Mouse (Mus musculus) testis, adult 2 months (tissue): ENCODE data around the gene Hoxb7. TPM values are rescaled to one million over a fixed set of nuclear protein-coding genes. Genes with fewer than 3 reads are reported as not detected.

Experiments
- H3K27ac ChIP-seq: fragments of 200-500 bp; 2 replicates; pipeline ENCODE4 v1.5.1; 2012; ENCODE audit warnings: low read depth, low read length; ENCODE audit not compliant: control insufficient read depth, insufficient read depth
- H3K27me3 ChIP-seq: fragments of 200-500 bp; 2 replicates; pipeline ENCODE4 v1.6.1; 2012; ENCODE audit warnings: mild to moderate bottlenecking, low read length, moderate library complexity; ENCODE audit not compliant: control insufficient read depth, insufficient read depth
- H3K36me3 ChIP-seq: fragments of 200-500 bp; 2 replicates; pipeline ENCODE4 v1.6.1; 2012; ENCODE audit warnings: mild to moderate bottlenecking, low read length; ENCODE audit not compliant: control insufficient read depth, insufficient read depth
- H3K4me1 ChIP-seq: fragments of 200-500 bp; 2 replicates; pipeline ENCODE4 v1.6.1; 2012; ENCODE audit warnings: low read length; ENCODE audit not compliant: control insufficient read depth, insufficient read depth
- H3K4me3 ChIP-seq: fragments of 200-500 bp; 2 replicates; pipeline ENCODE4 v1.5.1; 2012; ENCODE audit warnings: low read depth, mild to moderate bottlenecking, low read length, moderate library complexity, mixed read lengths; ENCODE audit not compliant: control insufficient read depth
- CTCF ChIP-seq: fragments of 200-500 bp; IDR thresholded peaks from 2 replicates; pipeline ENCODE4 v1.5.1; 2012; ENCODE audit warnings: low read depth, mild to moderate bottlenecking, inconsistent platforms, low read length, moderate library complexity; ENCODE audit not compliant: control insufficient read depth, insufficient read depth, insufficient replicate concordance
- POLR2A ChIP-seq: fragments of 200-500 bp; IDR thresholded peaks from 2 replicates; pipeline ENCODE4 v1.6.1; 2012; ENCODE audit warnings: low read depth, mild to moderate bottlenecking, inconsistent platforms, low read length, moderate library complexity; ENCODE audit not compliant: control insufficient read depth
- polyA plus RNA-seq: library from polyadenylated mRNA; depleted of rRNA; stranded (reverse); fragments of >200 nt; gene quantifications from 2 replicates; pipeline ENCODE4 v1.2.3, GENCODE M21; 2012

The Hoxb7 gene
- polyA plus RNA-seq, 1 experiment = not detected

- Histone ChIP-seq H3K4me3 (peak overlapping the region; percentile 38; the same call in 1 of the 2 replicates), H3K27ac (no peak overlapping the region), H3K36me3 (no peaks in the 10 kb centered on the region), H3K27me3 (peaks cover 21% of the 10 kb centered on the region), H3K4me1 (peaks cover 10% of the 10 kb centered on the region)
- TF ChIP-seq POLR2A (no peak), CTCF (no peak)
Observed at GRCm38 (mm10) chr11:96284041-96284749, 2.2 kb upstream of the Hoxb7 start.

GRCm38 (mm10) chr11:96284774-96285734, 1.4 kb upstream of the Hoxb7 start:
- peaks cover 17% of the 10 kb centered on the region for H3K27me3 ChIP-seq
- no peaks in the 10 kb centered on the region for H3K36me3 ChIP-seq
- no peak overlapping the region for H3K4me3 ChIP-seq
- H3K4me1 ChIP-seq = peaks cover 10% of the 10 kb centered on the region
- TF ChIP-seq POLR2A = no peak
- TF ChIP-seq CTCF = no peak
- H3K27ac ChIP-seq = no peak overlapping the region

- TF ChIP-seq POLR2A (no peak), CTCF (no peak)
- no peaks in the 10 kb centered on the region for H3K36me3 ChIP-seq
- H3K27me3 ChIP-seq = peaks cover 14% of the 10 kb centered on the region
- H3K4me1 ChIP-seq = peaks cover 11% of the 10 kb centered on the region
- peak overlapping the region; percentile 43 for H3K4me3 ChIP-seq
- no peak overlapping the region for H3K27ac ChIP-seq
Observed at GRCm38 (mm10) chr11:96286739-96287385, 439 bp downstream of the Hoxb7 start.

- H3K27me3 ChIP-seq = peaks cover 16% of the 10 kb centered on the region
- no peak overlapping the region for H3K27ac ChIP-seq
- H3K36me3 ChIP-seq = no peaks in the 10 kb centered on the region
- no peak overlapping the region for H3K4me3 ChIP-seq
- peaks cover 11% of the 10 kb centered on the region for H3K4me1 ChIP-seq
- TF ChIP-seq CTCF = no peak
- TF ChIP-seq POLR2A = no peak
Observed at GRCm38 (mm10) chr11:96287411-96287810, 988 bp downstream of the Hoxb7 start.

GRCm38 (mm10) chr11:96288455-96289221, 2.2 kb downstream of the Hoxb7 start:
- no peak for TF ChIP-seq CTCF
- no peak for TF ChIP-seq POLR2A
- no peak overlapping the region for H3K4me3 ChIP-seq
- peaks cover 11% of the 10 kb centered on the region for H3K4me1 ChIP-seq
- H3K36me3 ChIP-seq = no peaks in the 10 kb centered on the region
- no peak overlapping the region for H3K27ac ChIP-seq
- peaks cover 12% of the 10 kb centered on the region for H3K27me3 ChIP-seq

GRCm38 (mm10) chr11:96289293-96289692, 2.9 kb downstream of the Hoxb7 start:
- H3K36me3 ChIP-seq = no peaks in the 10 kb centered on the region
- peaks cover 11% of the 10 kb centered on the region for H3K27me3 ChIP-seq
- peaks cover 9% of the 10 kb centered on the region for H3K4me1 ChIP-seq
- H3K27ac ChIP-seq = no peak overlapping the region
- TF ChIP-seq CTCF (no peak), POLR2A (no peak)
- no peak overlapping the region for H3K4me3 ChIP-seq
